Mouse (Mus musculus): ENCODE data around the gene Opcml. TPM values are rescaled to one million over a fixed set of nuclear protein-coding genes. Genes with fewer than 3 reads are reported as not detected.
A peak's percentile ranks its signal among the peaks of the same experiment; 100 is the strongest.

Gene Opcml
- total and polyA plus RNA-seq, 2 experiments from 2014 or later: 48.3 to 140 TPM

DNA sequence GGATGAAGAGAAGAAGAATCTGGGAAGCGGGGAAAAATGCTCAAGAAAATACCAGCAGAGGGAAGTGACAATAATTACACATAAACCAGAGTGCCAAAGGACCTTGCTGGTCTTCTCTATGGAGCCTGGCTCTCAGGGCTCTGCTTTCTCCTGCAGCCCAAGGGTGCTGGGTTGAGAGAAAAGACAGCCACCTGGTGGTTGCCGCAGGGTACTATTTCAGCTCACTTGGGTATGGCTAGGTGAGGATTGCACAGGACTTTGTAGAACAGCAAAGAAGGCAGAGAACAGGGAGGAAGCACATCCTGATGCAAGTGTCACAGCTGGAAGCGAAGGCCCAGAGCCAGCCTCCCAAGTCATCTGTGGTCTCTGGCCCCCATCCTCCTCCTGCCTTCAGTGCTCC lies 407.1 kb downstream of the Opcml start:
- TF ChIP-seq CTCF (IDR thresholded peaks at IDR 0.05; ENCODE audit: low read depth): peak; percentile 80
- 62% methylated on average over 3 of the region's 3 CpGs for WGBS
- no peak overlapping the region for H3K9ac ChIP-seq
- H3K36me3 ChIP-seq (ENCODE audit: insufficient read depth): no peaks in the 10 kb centered on the region
- no peak overlapping the region for H3K4me3 ChIP-seq (ENCODE audit: low read depth, low read length)
- no peak overlapping the region for H3K27ac ChIP-seq (ENCODE audit: low read depth, low read length)
- no peaks in the 10 kb centered on the region for H3K9me3 ChIP-seq (ENCODE audit: low read length)
- peak; percentile 84 for ATAC-seq
- H3K4me1 ChIP-seq (ENCODE audit: insufficient read depth): no peaks in the 10 kb centered on the region
- H3K27me3 ChIP-seq (ENCODE audit: insufficient read depth, low read length): no peaks in the 10 kb centered on the region
- no peak overlapping the region for H3K4me2 ChIP-seq (ENCODE audit: low read depth)
- peak; percentile 77 for DNase-seq

- DNase-seq (no peak), ATAC-seq (no peak)
- no peak for TF ChIP-seq CTCF (IDR thresholded peaks at IDR 0.05; ENCODE audit: low read depth)
- H3K27me3 ChIP-seq (ENCODE audit: insufficient read depth, low read length): no peaks in the 10 kb centered on the region
- H3K4me3 ChIP-seq (ENCODE audit: low read depth, low read length): no peak overlapping the region
- H3K9me3 ChIP-seq (ENCODE audit: low read length): no peaks in the 10 kb centered on the region
- no peaks in the 10 kb centered on the region for H3K36me3 ChIP-seq (ENCODE audit: insufficient read depth)
- no peak overlapping the region for H3K9ac ChIP-seq
- no peak overlapping the region for H3K4me2 ChIP-seq (ENCODE audit: low read depth)
- no peak overlapping the region for H3K27ac ChIP-seq (ENCODE audit: low read depth, low read length)
- no peaks in the 10 kb centered on the region for H3K4me1 ChIP-seq (ENCODE audit: insufficient read depth)
- WGBS: 58% methylated on average over 5 of the region's 5 CpGs
These were observed 407.6 kb downstream of the Opcml start for GRCm38 (mm10) chr9:28198106-28198694.

- no peak for TF ChIP-seq CTCF (IDR thresholded peaks at IDR 0.05; ENCODE audit: low read depth)
- Histone ChIP-seq H3K4me1 (ENCODE audit: insufficient read depth) (no peaks in the 10 kb centered on the region), H3K9ac (no peak overlapping the region), H3K9me3 (ENCODE audit: low read length) (no peaks in the 10 kb centered on the region), H3K4me2 (ENCODE audit: low read depth) (no peak overlapping the region), H3K27ac (ENCODE audit: low read depth, low read length) (no peak overlapping the region), H3K27me3 (ENCODE audit: insufficient read depth, low read length) (no peaks in the 10 kb centered on the region), H3K36me3 (ENCODE audit: insufficient read depth) (no peaks in the 10 kb centered on the region), H3K4me3 (ENCODE audit: low read depth, low read length) (no peak overlapping the region)
- DNase-seq (no peak), ATAC-seq (no peak; the same call in 1 of the 2 replicates)
- 31% methylated on average over 3 of the region's 3 CpGs for WGBS
These were observed 416.9 kb downstream of the Opcml start for GRCm38 (mm10) chr9:28207441-28207840.

- H3K27me3 ChIP-seq (ENCODE audit: insufficient read depth, low read length): no peaks in the 10 kb centered on the region
- no peak overlapping the region for H3K4me2 ChIP-seq (ENCODE audit: low read depth)
- H3K4me1 ChIP-seq (ENCODE audit: insufficient read depth): no peaks in the 10 kb centered on the region
- H3K9ac ChIP-seq: no peak overlapping the region
- WGBS: 98% methylated on average over 1 of the region's 1 CpGs
- no peaks in the 10 kb centered on the region for H3K36me3 ChIP-seq (ENCODE audit: insufficient read depth)
- DNase-seq (no peak), ATAC-seq (no peak)
- no peak overlapping the region for H3K27ac ChIP-seq (ENCODE audit: low read depth, low read length)
- H3K9me3 ChIP-seq (ENCODE audit: low read length): no peaks in the 10 kb centered on the region
- TF ChIP-seq CTCF (IDR thresholded peaks at IDR 0.05; ENCODE audit: low read depth): no peak
- no peak overlapping the region for H3K4me3 ChIP-seq (ENCODE audit: low read depth, low read length)
These were observed 418.1 kb downstream of the Opcml start for GRCm38 (mm10) chr9:28208696-28209095.

- H3K27me3 ChIP-seq (ENCODE audit: insufficient read depth, low read length): no peaks in the 10 kb centered on the region
These were observed 421.3 kb downstream of the Opcml start for GRCm38 (mm10) chr9:28211877-28212276.

GRCm38 (mm10) chr9:28213893-28214292 lies 423.3 kb downstream of the Opcml start:
- no peaks in the 10 kb centered on the region for H3K4me1 ChIP-seq (ENCODE audit: insufficient read depth)
- WGBS: 26% methylated on average over 4 of the region's 4 CpGs
- DNase-seq: no peak
- TF ChIP-seq CTCF (IDR thresholded peaks at IDR 0.05; ENCODE audit: low read depth): no peak
- no peaks in the 10 kb centered on the region for H3K9me3 ChIP-seq (ENCODE audit: low read length)
- no peak overlapping the region for H3K27ac ChIP-seq (ENCODE audit: low read depth, low read length)
- no peaks in the 10 kb centered on the region for H3K27me3 ChIP-seq (ENCODE audit: insufficient read depth, low read length)
- no peaks in the 10 kb centered on the region for H3K36me3 ChIP-seq (ENCODE audit: insufficient read depth)
- ATAC-seq: peak; percentile 36; the same call in 1 of the 2 replicates
- no peak overlapping the region for H3K4me3 ChIP-seq (ENCODE audit: low read depth, low read length)
- no peak overlapping the region for H3K4me2 ChIP-seq (ENCODE audit: low read depth)
- H3K9ac ChIP-seq: no peak overlapping the region

More at GRCm38 (mm10) chr9:28211877-28212276, 421.3 kb downstream of the Opcml start:
- Histone ChIP-seq H3K4me3 (ENCODE audit: low read depth, low read length) (no peak overlapping the region), H3K36me3 (ENCODE audit: insufficient read depth) (no peaks in the 10 kb centered on the region), H3K4me1 (ENCODE audit: insufficient read depth) (no peaks in the 10 kb centered on the region), H3K9ac (no peak overlapping the region), H3K4me2 (ENCODE audit: low read depth) (no peak overlapping the region), H3K27ac (ENCODE audit: low read depth, low read length) (no peak overlapping the region), H3K9me3 (ENCODE audit: low read length) (no peaks in the 10 kb centered on the region)
- WGBS: 15% methylated on average over 1 of the region's 1 CpGs
- ATAC-seq: peak; percentile 38
- no peak for DNase-seq
- no peak for TF ChIP-seq CTCF (IDR thresholded peaks at IDR 0.05; ENCODE audit: low read depth)

DNA sequence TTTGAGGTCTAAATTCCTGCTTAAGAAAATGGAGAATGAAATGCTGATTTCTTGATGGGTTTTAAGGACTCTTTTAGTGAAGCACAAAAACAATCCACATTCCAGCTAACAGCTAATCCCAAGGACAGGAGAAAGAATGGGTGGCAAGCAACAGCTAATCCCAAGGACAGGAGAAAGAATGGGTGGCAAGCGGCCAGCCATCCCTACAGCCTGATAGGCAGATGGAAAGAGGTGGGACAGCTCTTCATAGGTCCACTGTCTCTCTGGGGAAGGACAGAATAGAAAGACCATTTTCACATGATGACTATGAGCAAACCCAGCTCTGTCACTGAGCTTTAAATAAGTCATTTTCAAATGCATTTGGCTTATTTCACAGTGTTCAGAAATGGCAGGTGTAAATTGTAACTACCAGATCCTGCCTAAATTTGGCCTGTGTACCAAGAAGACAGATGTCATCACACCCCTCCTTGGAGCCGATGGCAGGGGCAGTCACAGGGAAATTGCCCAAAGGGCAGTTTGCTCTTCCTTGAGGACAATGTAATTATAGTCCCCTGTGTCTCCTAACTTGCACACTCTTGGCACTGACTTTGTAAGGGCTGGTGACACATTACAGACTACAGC lies 427.6 kb downstream of the Opcml start:
- DNase-seq: no peak
- Histone ChIP-seq H3K36me3 (ENCODE audit: insufficient read depth) (no peaks in the 10 kb centered on the region), H3K4me2 (ENCODE audit: low read depth) (no peak overlapping the region), H3K4me3 (ENCODE audit: low read depth, low read length) (no peak overlapping the region), H3K9ac (no peak overlapping the region), H3K4me1 (ENCODE audit: insufficient read depth) (no peaks in the 10 kb centered on the region), H3K9me3 (ENCODE audit: low read length) (no peaks in the 10 kb centered on the region), H3K27me3 (ENCODE audit: insufficient read depth, low read length) (no peaks in the 10 kb centered on the region), H3K27ac (ENCODE audit: low read depth, low read length) (no peak overlapping the region)
- ATAC-seq: no peak
- 50% methylated on average over 2 of the region's 2 CpGs for whole genome bisulfite sequencing
- no peak for TF ChIP-seq CTCF (IDR thresholded peaks at IDR 0.05; ENCODE audit: low read depth)

All from forebrain, postnatal 0 days (tissue).